Mouse (Mus musculus): Measurements from ENCODE around the gene Plekhm3.

DNA sequence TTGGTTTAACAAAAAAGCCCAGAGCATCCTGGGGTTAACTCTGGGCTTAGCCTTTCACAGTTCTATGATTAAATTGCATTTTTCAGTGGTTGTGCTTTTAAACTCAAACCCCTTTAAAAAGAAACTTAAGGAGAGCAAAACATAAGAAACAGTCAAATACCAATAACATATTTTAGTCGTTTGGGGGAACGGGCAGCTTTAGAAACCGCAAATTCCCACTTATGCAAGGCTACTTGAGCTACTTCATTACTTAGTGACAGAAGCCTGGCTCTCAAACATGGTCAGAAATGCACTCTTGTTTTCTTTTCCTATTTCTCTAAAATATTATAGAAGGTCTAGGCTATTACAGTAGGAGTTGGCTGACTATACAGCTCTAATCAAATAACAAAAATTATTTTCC, 120.5 kb downstream of the Plekhm3 start:
- TF ChIP-seq CTCF (IDR thresholded peaks at IDR 0.05; ENCODE audit: control insufficient read depth, insufficient read depth, insufficient replicate concordance, low read depth, low read length) (no peak), POLR2A (IDR thresholded peaks at IDR 0.05; ENCODE audit: control insufficient read depth, low read depth, low read length) (no peak)

All from testis, adult 2 months (tissue).